Mouse (Mus musculus) layer of hippocampus, adult 11-12 months (tissue): Measurements from ENCODE around the gene Il20rb.

ENCODE experiments used
- DNase-seq: peaks from one replicate; pipeline ENCODE4 v3.0.0; 2022; ENCODE audit warnings: low spot score

Gene Il20rb

GRCm38 (mm10) chr9:100486431-100486830 is at the start of gene Il20rb:
Gene Il20rb (minus strand): TSS chr9:100486788.
- DNase-seq: no peak

DNA sequence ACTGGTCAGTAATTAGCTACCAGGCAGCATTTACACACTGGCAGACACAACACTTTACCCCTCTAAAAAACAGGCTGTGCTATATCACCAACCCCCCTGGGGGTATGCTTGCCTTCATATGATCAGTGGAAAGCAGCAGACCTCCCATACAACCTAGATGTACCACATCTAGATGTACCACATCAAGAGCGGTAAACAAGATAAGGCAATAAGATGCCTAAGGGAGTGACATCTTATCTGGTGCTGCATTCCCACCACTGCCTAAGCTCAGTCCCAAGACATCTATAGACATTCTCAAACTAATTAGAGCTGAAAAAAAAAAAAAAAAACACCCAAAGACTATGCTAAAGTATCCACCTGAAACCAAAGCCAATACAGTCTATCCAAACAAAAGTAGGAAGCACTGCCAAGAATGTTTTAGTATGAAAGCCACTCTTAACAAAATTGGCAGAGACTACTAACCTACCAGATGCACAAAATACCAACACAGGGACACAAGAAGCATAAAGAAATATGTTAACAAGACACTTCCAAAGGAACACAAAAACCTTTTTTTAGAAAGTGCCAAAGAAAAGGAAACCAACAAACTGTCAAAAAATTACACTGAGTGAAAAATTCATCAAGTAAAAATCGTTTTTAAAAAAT is 49.2 kb upstream of the Il20rb start:
- no peak for DNase-seq

GRCm38 (mm10) chr9:100534686-100535085 is 48.1 kb upstream of the Il20rb start:
- no peak for DNase-seq

DNA sequence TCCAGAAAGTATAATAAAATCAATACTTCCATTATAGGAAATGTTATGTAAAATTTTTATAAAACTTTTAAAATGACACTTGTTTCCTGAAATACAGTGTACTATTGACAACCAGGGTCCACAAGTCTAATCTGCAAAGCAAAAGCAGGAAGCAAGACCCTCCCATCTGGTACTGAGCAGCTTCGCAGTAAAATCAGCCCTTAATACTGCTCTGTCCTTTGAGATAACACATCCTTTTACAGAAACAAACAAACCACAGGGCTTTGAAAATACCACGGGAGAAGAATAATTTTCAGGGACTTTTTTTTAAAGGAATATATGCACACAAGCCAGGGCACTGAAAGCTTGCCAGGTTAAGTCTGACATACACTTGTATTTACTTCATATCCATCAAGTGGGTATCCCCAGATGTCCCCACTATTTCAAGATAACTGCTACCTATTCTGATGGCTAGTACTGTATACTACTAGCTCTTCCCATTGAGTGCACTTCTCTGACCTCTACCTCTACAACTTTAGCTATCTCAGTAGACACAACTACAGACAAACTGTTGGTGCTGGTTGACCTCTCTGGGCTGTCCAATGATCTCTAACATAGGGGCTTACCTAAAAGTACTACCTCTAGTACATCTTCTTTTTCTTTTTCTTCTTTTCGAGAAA is 46.4 kb upstream of the Il20rb start:
- DNase-seq: no peak

GRCm38 (mm10) chr9:100531296-100531695 is 44.7 kb upstream of the Il20rb start:
- DNase-seq: no peak

- DNase-seq: no peak
These were observed 38.6 kb upstream of the Il20rb start for GRCm38 (mm10) chr9:100525225-100525624.

DNA sequence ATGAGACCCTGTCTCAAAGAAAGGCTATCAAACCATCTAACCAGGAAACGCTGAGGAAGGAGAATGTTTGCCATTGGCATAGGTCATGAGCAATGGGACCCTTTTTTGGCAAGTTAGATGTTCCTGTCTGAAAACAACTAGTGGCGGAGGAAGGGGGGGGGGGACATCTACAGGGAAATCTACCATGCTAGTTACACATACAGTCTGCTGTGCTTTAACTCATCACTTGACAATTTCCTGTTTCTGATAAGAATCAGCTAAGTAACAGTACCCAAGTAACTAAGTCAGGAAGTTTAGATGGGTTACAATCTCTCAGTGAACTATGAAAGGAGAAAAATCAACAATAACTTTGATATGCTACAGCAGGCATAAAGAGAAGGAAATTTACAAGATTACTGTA is 35.4 kb upstream of the Il20rb start:
- no peak for DNase-seq

- peak; percentile 58 for DNase-seq
These were observed 34.0 kb upstream of the Il20rb start for GRCm38 (mm10) chr9:100520586-100520985.

- DNase-seq: no peak
These were observed 33.4 kb upstream of the Il20rb start for GRCm38 (mm10) chr9:100520012-100520411.

DNA sequence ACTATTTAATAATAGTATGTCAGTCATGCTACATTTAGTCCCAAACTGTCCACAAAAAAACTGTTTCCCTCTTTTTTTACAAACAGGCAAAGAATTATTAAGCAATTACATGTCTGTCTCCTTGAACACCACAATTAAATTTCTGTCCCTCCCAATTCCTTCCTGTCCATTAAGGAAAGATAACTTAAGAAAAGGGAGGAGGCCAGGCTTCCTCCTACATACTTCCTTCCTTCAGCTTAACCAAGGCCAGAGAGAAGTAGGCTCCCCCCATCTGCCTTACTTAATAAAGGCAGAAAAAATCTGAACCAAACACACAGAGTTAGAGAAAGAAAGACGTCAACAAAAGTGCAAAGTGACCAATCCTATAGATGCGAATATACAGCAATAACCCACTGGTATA is 21.0 kb upstream of the Il20rb start:
- no peak for DNase-seq

GRCm38 (mm10) chr9:100506652-100507051 is 20.1 kb upstream of the Il20rb start:
- DNase-seq: no peak

DNA sequence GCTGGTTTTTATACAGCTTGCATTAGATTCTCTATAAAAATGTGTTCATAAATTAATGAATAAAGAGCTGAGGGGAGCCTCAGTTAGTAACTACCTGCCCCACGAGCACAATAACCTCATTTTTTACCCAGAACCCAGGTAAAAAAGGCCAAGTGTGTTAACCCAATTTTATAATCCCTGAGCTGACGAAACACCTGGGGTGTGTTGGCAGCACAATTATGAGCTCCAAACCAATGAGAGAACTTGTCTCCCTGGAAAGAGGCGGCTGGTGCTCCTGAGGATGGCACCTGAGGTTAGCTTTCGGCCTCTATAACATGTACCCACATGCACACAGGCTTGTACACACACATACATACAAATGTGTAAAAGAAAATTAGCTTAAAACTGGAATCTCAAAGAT is 18.9 kb upstream of the Il20rb start:
- DNase-seq: no peak

DNA sequence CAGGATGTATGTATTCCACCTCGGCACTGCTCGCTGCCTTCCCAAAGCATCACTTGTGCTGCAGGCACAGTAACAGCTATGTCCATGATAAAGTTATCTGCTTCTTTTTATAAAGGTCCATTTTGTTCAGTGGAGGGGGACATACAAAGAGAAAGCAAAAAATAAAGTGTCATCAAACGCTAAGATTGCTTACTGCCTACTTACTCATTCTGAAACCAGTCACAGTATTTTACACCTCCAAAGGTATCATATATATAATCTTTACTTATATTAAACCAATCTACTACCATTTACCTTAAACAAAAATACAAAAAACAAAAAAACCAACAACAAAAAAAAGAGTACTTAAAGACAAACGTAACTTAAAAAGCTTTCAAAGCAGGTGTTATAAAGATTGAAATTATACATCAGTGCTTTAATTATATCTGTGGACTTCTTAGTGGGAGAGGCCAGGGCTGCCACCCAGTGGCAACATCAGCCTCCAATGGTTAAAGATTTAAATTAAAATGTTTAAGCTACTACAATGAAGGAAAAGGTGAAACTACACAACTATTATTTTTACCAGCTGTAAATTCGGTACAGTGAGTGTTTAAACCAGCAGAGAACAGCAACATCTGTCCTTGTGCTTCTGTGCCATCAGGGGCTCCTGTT is 7.1 kb upstream of the Il20rb start:
- no peak for DNase-seq

DNA sequence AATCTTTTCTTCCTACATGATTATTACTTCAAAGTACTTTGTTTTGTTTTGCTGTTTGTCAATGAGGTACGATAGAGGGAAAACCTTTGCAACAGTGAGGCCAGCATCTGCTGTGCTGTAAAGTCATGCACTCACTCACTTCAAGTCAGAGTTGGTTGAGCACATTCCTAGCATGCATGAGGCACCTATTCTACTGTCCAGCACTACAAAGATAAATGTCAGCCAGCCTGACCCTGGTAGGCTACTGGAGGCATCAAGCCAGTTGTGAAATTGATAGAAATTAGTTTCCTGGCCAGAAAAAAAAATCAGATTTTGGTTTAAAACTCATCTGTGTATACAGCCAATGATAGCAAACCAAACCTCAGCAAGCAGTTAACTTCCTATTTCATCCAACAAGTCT is 4.8 kb upstream of the Il20rb start:
- DNase-seq: no peak

DNA sequence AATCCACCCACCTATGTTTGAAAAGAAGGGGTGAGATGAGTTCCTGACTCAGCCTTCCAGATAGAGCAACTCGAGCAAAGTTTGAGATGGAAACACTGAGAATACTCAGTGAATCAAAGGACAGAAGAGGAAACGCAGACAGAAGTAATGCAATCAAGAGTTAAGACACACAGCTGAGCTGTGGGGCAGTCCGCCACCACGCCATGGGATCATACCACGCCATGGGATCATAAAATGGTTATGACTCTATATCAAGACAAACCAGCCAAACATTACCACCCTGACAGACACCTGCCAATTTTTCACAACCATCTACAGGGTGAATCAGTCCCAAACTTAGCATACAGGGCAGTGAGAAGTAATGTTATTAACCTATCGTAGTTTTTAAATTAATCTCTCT is 2.4 kb upstream of the Il20rb start:
- no peak for DNase-seq

- DNase-seq: no peak
These were observed 1.6 kb upstream of the Il20rb start for GRCm38 (mm10) chr9:100488056-100488713.

GRCm38 (mm10) chr9:100483318-100483717 is 3.3 kb downstream of the Il20rb start:
- no peak for DNase-seq

DNA sequence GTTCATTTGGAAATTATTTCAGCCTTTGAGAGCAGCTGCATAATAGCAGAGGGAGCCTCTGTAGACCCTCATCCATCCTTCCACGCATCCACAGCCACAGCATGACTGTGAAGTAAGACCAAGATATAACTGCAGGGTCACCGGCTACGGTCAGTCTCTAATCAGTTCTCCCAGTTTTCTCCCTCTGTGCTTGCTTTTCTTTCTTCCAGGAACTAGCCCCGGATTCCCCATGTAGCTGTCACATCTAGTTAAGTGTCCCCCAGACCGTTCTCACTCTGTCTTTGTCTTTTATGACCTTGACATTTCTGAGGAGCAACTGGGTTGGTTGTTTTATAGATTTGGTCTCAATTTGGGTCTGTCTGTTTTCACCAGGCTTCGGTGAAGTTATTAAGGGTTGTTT is 5.0 kb downstream of the Il20rb start:
- no peak for DNase-seq

GRCm38 (mm10) chr9:100474056-100474455 is 12.5 kb downstream of the Il20rb start:
- no peak for DNase-seq

GRCm38 (mm10) chr9:100473361-100473760 is 13.2 kb downstream of the Il20rb start:
- DNase-seq: no peak

DNA sequence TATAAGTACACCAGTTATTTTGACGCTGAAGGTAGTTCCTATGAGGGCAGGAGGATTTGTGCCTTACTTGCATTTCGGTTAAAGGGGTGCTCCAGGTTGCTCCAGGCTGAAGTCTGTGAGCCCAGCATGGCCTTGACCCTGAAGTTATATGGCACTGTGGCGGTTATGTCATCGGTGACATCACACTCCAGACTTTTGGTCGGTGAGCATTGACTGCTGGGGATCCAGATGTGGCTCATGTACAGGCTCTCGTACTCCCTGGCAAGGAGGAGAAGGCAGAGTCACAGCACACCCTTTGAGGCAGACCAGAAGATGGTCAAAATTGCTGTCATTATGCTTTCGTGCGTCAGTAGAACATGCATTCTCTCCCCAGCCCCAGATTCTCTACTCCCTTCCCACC is 13.7 kb downstream of the Il20rb start:
- no peak for DNase-seq

GRCm38 (mm10) chr9:100471605-100471953 is 15.0 kb downstream of the Il20rb start:
- no peak for DNase-seq
